In genomic region chr16:90699390-90699789, GRCm38 (mm10) we compare ENCODE assay signal across 37 mouse cellular contexts. TPM values are rescaled to one million over a fixed set of nuclear protein-coding genes. Genes with fewer than 3 reads are reported as not detected.
"Had no signal": no experiment of that assay in that cellular context is flagged by ENCODE, and none has a peak within 500 bp of the region (broad histone marks: within the 10 kb centered on the region; RNA-seq: fewer than 3 reads in every experiment).

No protein-coding gene starts in this region.

- H3K27me3 ChIP-seq: heart, embryonic 12.5 days; heart, embryonic 13.5 days; heart, embryonic 15.5 days; hindbrain, embryonic 12.5 days; hindbrain, embryonic 15.5 days; intestine, embryonic 15.5 days had no signal

- H3K36me3 ChIP-seq: heart, embryonic 12.5 days; heart, embryonic 13.5 days; heart, embryonic 15.5 days; hindbrain, embryonic 10.5 days; hindbrain, embryonic 12.5 days; hindbrain, embryonic 13.5 days; hindbrain, embryonic 15.5 days; intestine, embryonic 15.5 days; kidney, embryonic 15.5 days had no signal

- H3K27ac ChIP-seq: heart, embryonic 13.5 days; heart, embryonic 15.5 days; hindbrain, embryonic 10.5 days; hindbrain, embryonic 12.5 days; hindbrain, embryonic 13.5 days; hindbrain, embryonic 14.5 days; hindbrain, embryonic 15.5 days; hindbrain, postnatal 0 days; intestine, embryonic 15.5 days; kidney, embryonic 15.5 days; kidney, postnatal 0 days; layer of hippocampus, adult 2 months; left cerebral cortex, adult 2 months had no signal

- DNase-seq: heart, postnatal 10 days; heart, postnatal 14 days; heart, postnatal 36 days; heart, postnatal 4 days; kidney, adult 11 months; kidney, adult 18-20 months; kidney, adult 2 months; kidney, adult 8-10 months; kidney, adult 9 months; kidney, postnatal 10 days; kidney, postnatal 14 days; kidney, postnatal 25 days; kidney, postnatal 36 days; kidney, postnatal 4 days; layer of hippocampus, adult 9-11 months; layer of hippocampus, postnatal 36 days had no signal

- H3K9me3 ChIP-seq: heart, embryonic 12.5 days; heart, embryonic 13.5 days; heart, embryonic 15.5 days; hindbrain, embryonic 10.5 days; hindbrain, embryonic 12.5 days; hindbrain, embryonic 13.5 days; hindbrain, embryonic 15.5 days; intestine, embryonic 15.5 days; kidney, embryonic 15.5 days had no signal

- H3K9ac ChIP-seq: heart, embryonic 12.5 days; heart, embryonic 13.5 days; heart, embryonic 15.5 days; hindbrain, embryonic 12.5 days; hindbrain, embryonic 13.5 days; hindbrain, embryonic 14.5 days; hindbrain, embryonic 15.5 days; intestine, embryonic 15.5 days; kidney, embryonic 15.5 days had no signal

- H3K4me2 ChIP-seq: heart, embryonic 11.5 days; heart, embryonic 12.5 days; heart, embryonic 13.5 days; heart, embryonic 15.5 days; hindbrain, embryonic 12.5 days; hindbrain, embryonic 13.5 days; hindbrain, embryonic 14.5 days; hindbrain, embryonic 15.5 days; intestine, embryonic 15.5 days; kidney, embryonic 15.5 days had no signal

- H3K4me3 ChIP-seq: heart, embryonic 12.5 days; heart, embryonic 13.5 days; heart, embryonic 15.5 days; hindbrain, embryonic 10.5 days; hindbrain, embryonic 12.5 days; hindbrain, embryonic 13.5 days; hindbrain, embryonic 15.5 days; intestine, embryonic 15.5 days; kidney, embryonic 15.5 days; layer of hippocampus, adult 2 months; left cerebral cortex, adult 2 months had no signal

RNA-seq across cellular contexts. Expression of gene Mrap, which starts 38.6 kb away (rescaled TPM):
- total RNA-seq: hematopoietic stem cell, adult 5-6 weeks; layer of hippocampus, postnatal 10 days had no signal
- polyA plus RNA-seq: hindbrain, embryonic 13.5 days; inflammation-experienced regulatory T-cells, adult 6 months; intestine, embryonic 14.5 days; intestine, postnatal 0 days; kidney, embryonic 14.5 days; kidney, postnatal 0 days had no signal
